Mouse (Mus musculus): ENCODE results near the gene Lrrc43. TPM values are rescaled to one million over a fixed set of nuclear protein-coding genes. Genes with fewer than 3 reads are reported as not detected.
"Not testable (repeated sequence)": the region's sequence is repeated elsewhere in the genome, so short reads cannot be mapped to it uniquely, and the experiment has no call there.

Gene Lrrc43
- polyA plus RNA-seq, 1 experiment from 2014 or later: not detected

GRCm38 (mm10) chr5:123473817-123474216, 15.3 kb upstream of the Lrrc43 start:
- Histone ChIP-seq H3K36me3 (no peaks in the 10 kb centered on the region), H3K4me2 (no peak overlapping the region), H3K9ac (no peak overlapping the region), H3K4me3 (no peak overlapping the region), H3K9me3 (no peaks in the 10 kb centered on the region), H3K27me3 (replicated peaks) (no peaks in the 10 kb centered on the region), H3K4me1 (peaks cover 17% of the 10 kb centered on the region), H3K27ac (replicated peaks) (no peak overlapping the region)
- 76% methylated on average over 5 of the region's 5 CpGs for WGBS
- no peak for ATAC-seq (ENCODE audit: extremely low read depth, insufficient number of reproducible peaks, low FRiP score, low TSS enrichment)

GRCm38 (mm10) chr5:123487659-123488395, 1.3 kb upstream of the Lrrc43 start:
- H3K36me3 ChIP-seq: no peaks in the 10 kb centered on the region
- WGBS: 68% methylated on average over 11 of the region's 11 CpGs
- H3K4me1 ChIP-seq: peaks cover 11% of the 10 kb centered on the region
- no peak overlapping the region for H3K4me3 ChIP-seq
- H3K27ac ChIP-seq (replicated peaks): no peak overlapping the region
- no peak for ATAC-seq (ENCODE audit: extremely low read depth, insufficient number of reproducible peaks, low FRiP score, low TSS enrichment)
- H3K9ac ChIP-seq: no peak overlapping the region
- no peaks in the 10 kb centered on the region for H3K9me3 ChIP-seq
- H3K27me3 ChIP-seq (replicated peaks): peaks cover 12% of the 10 kb centered on the region
- no peak overlapping the region for H3K4me2 ChIP-seq

- no peaks in the 10 kb centered on the region for H3K36me3 ChIP-seq
- H3K27ac ChIP-seq (replicated peaks): no peak overlapping the region
- H3K27me3 ChIP-seq (replicated peaks): peaks cover 12% of the 10 kb centered on the region
- WGBS: 53% methylated on average over 9 of the region's 9 CpGs
- no peaks in the 10 kb centered on the region for H3K9me3 ChIP-seq
- ATAC-seq (ENCODE audit: extremely low read depth, insufficient number of reproducible peaks, low FRiP score, low TSS enrichment): no peak
- peaks cover 11% of the 10 kb centered on the region for H3K4me1 ChIP-seq
- H3K4me2 ChIP-seq: no peak overlapping the region
- no peak overlapping the region for H3K9ac ChIP-seq
- H3K4me3 ChIP-seq: no peak overlapping the region
These were observed 830 bp downstream of the Lrrc43 start for GRCm38 (mm10) chr5:123489935-123490334.

GRCm38 (mm10) chr5:123499717-123500116, 10.6 kb downstream of the Lrrc43 start:
- Histone ChIP-seq H3K4me1 (peaks cover 19% of the 10 kb centered on the region), H3K4me2 (no peak overlapping the region), H3K27ac (replicated peaks) (no peak overlapping the region), H3K36me3 (no peaks in the 10 kb centered on the region), H3K27me3 (replicated peaks) (peaks cover 33% of the 10 kb centered on the region), H3K9ac (no peak overlapping the region), H3K9me3 (no peaks in the 10 kb centered on the region), H3K4me3 (no peak overlapping the region)
- ATAC-seq (ENCODE audit: extremely low read depth, insufficient number of reproducible peaks, low FRiP score, low TSS enrichment): no peak
- WGBS: 40% methylated on average over 4 of the region's 4 CpGs

- Histone ChIP-seq H3K4me3 (no peak overlapping the region), H3K4me2 (no peak overlapping the region), H3K36me3 (no peaks in the 10 kb centered on the region), H3K4me1 (peaks cover 15% of the 10 kb centered on the region), H3K9ac (no peak overlapping the region), H3K9me3 (no peaks in the 10 kb centered on the region), H3K27ac (replicated peaks) (no peak overlapping the region), H3K27me3 (replicated peaks) (peaks cover 49% of the 10 kb centered on the region)
- ATAC-seq (ENCODE audit: extremely low read depth, insufficient number of reproducible peaks, low FRiP score, low TSS enrichment): no peak
- WGBS: 32% methylated on average over 4 of the region's 4 CpGs
These were observed 12.9 kb downstream of the Lrrc43 start for GRCm38 (mm10) chr5:123501973-123502372.

- peak; percentile 68; the same call in 1 of the 2 replicates for ATAC-seq (ENCODE audit: extremely low read depth, insufficient number of reproducible peaks, low FRiP score, low TSS enrichment)
- peaks cover 63% of the 10 kb centered on the region for H3K27me3 ChIP-seq (replicated peaks)
- H3K36me3 ChIP-seq: peaks cover 23% of the 10 kb centered on the region
- H3K4me1 ChIP-seq: peaks cover 11% of the 10 kb centered on the region
- peak overlapping the region; percentile 77 for H3K9ac ChIP-seq
- no peak overlapping the region for H3K27ac ChIP-seq (replicated peaks)
- WGBS: under 1% methylated on average over 59 of the region's 59 CpGs
- no peaks in the 10 kb centered on the region for H3K9me3 ChIP-seq
- peak overlapping the region; percentile 69 for H3K4me3 ChIP-seq
- H3K4me2 ChIP-seq: peak overlapping the region; percentile 89
These were observed 19.0 kb downstream of the Lrrc43 start for GRCm38 (mm10) chr5:123507936-123508723.

- 9% methylated on average over 12 of the region's 12 CpGs for WGBS
- H3K4me2 ChIP-seq: peak overlapping the region; percentile 89
- H3K27me3 ChIP-seq (replicated peaks): peaks cover 56% of the 10 kb centered on the region
These were observed 19.8 kb downstream of the Lrrc43 start for GRCm38 (mm10) chr5:123508921-123509320.

GRCm38 (mm10) chr5:123510160-123510559, 21.1 kb downstream of the Lrrc43 start, which contains the start of gene B3gnt4:
TSS of gene B3gnt4 (plus strand) at chr5:123510460.
- Histone ChIP-seq H3K4me3 (no peak within 1 kb of the TSS), H3K4me2 (no peak within 1 kb of the TSS), H3K27ac (replicated peaks) (no peak within 1 kb of the TSS), H3K9ac (no peak within 1 kb of the TSS), H3K4me1 (peaks cover 11% of the 10 kb centered on the region), H3K27me3 (replicated peaks) (peaks cover 44% of the 10 kb centered on the region), H3K9me3 (no peaks in the 10 kb centered on the region), H3K36me3 (peaks cover 31% of the 10 kb centered on the region)
- no peak for ATAC-seq (ENCODE audit: extremely low read depth, insufficient number of reproducible peaks, low FRiP score, low TSS enrichment)
- 77% methylated on average over 5 of the region's 5 CpGs for WGBS

More at GRCm38 (mm10) chr5:123508921-123509320, 19.8 kb downstream of the Lrrc43 start:
- H3K9me3 ChIP-seq: no peaks in the 10 kb centered on the region
- no peak overlapping the region for H3K27ac ChIP-seq (replicated peaks)
- ATAC-seq (ENCODE audit: extremely low read depth, insufficient number of reproducible peaks, low FRiP score, low TSS enrichment): no peak
- H3K36me3 ChIP-seq: peaks cover 23% of the 10 kb centered on the region
- H3K4me3 ChIP-seq: peak overlapping the region; percentile 69
- H3K4me1 ChIP-seq: peaks cover 11% of the 10 kb centered on the region
- H3K9ac ChIP-seq: peak overlapping the region; percentile 77

GRCm38 (mm10) chr5:123511426-123511825, 22.3 kb downstream of the Lrrc43 start:
- ATAC-seq (ENCODE audit: extremely low read depth, insufficient number of reproducible peaks, low FRiP score, low TSS enrichment); H3K9me3 ChIP-seq; H3K27ac ChIP-seq (replicated peaks); H3K9ac ChIP-seq; H3K4me2 ChIP-seq; H3K4me3 ChIP-seq: not testable (repeated sequence)
- H3K4me1 ChIP-seq: peaks cover 11% of the 10 kb centered on the region
- H3K27me3 ChIP-seq (replicated peaks): peaks cover 39% of the 10 kb centered on the region
- 65% methylated on average over 3 of the region's 3 CpGs for WGBS
- H3K36me3 ChIP-seq: peaks cover 43% of the 10 kb centered on the region

GRCm38 (mm10) chr5:123512102-123512501, 23.0 kb downstream of the Lrrc43 start:
- no peak overlapping the region for H3K4me3 ChIP-seq
- no peak overlapping the region for H3K9ac ChIP-seq
- peaks cover 11% of the 10 kb centered on the region for H3K4me1 ChIP-seq
- no peaks in the 10 kb centered on the region for H3K9me3 ChIP-seq
- ATAC-seq (ENCODE audit: extremely low read depth, insufficient number of reproducible peaks, low FRiP score, low TSS enrichment): no peak
- no peak overlapping the region for H3K4me2 ChIP-seq
- 73% methylated on average over 3 of the region's 3 CpGs for WGBS
- peaks cover 32% of the 10 kb centered on the region for H3K27me3 ChIP-seq (replicated peaks)
- no peak overlapping the region for H3K27ac ChIP-seq (replicated peaks)
- peaks cover 50% of the 10 kb centered on the region for H3K36me3 ChIP-seq

GRCm38 (mm10) chr5:123514871-123515270, 25.8 kb downstream of the Lrrc43 start:
- WGBS: 78% methylated on average over 5 of the region's 5 CpGs
- peaks cover 77% of the 10 kb centered on the region for H3K36me3 ChIP-seq
- H3K4me1 ChIP-seq: no peaks in the 10 kb centered on the region
- H3K27ac ChIP-seq (replicated peaks): no peak overlapping the region
- H3K4me2 ChIP-seq: no peak overlapping the region
- H3K4me3 ChIP-seq: no peak overlapping the region
- H3K9ac ChIP-seq: no peak overlapping the region
- no peak for ATAC-seq (ENCODE audit: extremely low read depth, insufficient number of reproducible peaks, low FRiP score, low TSS enrichment)
- H3K9me3 ChIP-seq: no peaks in the 10 kb centered on the region
- H3K27me3 ChIP-seq (replicated peaks): peaks cover 9% of the 10 kb centered on the region
